Mouse (Mus musculus): ENCODE data around the gene Srl. TPM values are rescaled to one million over a fixed set of nuclear protein-coding genes. Genes with fewer than 3 reads are reported as not detected.

Srl gene
- total and polyA plus RNA-seq, 3 experiments, result 44.6 to 88.8 (median 71.3) TPM

DNA sequence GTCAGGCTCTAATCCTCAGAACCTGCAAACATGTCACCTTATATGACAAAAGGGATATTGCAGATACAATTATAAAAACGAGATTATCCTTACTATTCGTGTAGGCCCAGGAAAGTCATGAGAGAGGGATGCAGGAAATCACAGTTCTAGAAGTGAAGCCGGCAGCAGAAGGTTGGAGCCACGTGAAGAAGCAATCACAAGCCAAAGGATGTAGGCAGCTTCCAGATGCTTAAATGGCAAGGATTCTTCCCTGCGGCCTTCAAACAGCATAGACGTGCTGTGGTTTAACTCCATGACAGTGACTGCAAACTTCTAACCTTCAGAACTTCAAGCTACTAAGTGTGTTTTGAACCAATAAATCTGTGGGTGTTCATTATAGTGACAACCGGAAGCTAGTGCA lies 87.1 kb downstream of the Srl start:
- in situ Hi-C loops (cut with MboI; ENCODE audit: low pct_ligation_motif_present, low pct_unique_long_range_greater_than_20kb, low sequenced_read_pairs) (no loop called here), dilution Hi-C loops (cut with MboI; ENCODE audit: extremely low pct_ligation_motif_present, extremely low pct_unique_long_range_greater_than_20kb, low sequenced_read_pairs) (no loop called here)
- Histone ChIP-seq H3K36me3 (replicated peaks in 1 of 2; ENCODE audit: control insufficient read depth in 1 of 2, insufficient read depth in 1 of 2, low read length in 1 of 2) (no peaks in the 10 kb centered on the region), H3K4me2 (ENCODE audit: insufficient read depth, low read depth, poor library complexity, severe bottlenecking) (no peak overlapping the region), H3K4me1 (ENCODE audit: control insufficient read depth in 1 of 2, insufficient read depth in 2 of 2) (peaks cover 2 to 11% of the 10 kb centered on the region in 2 experiments; a peak in 3 of 4 replicates), H3K9ac (ENCODE audit: insufficient read depth, low read depth) (no peak overlapping the region), H3K79me2 (replicated peaks; ENCODE audit: control insufficient read depth, extremely low read depth, insufficient read depth, poor library complexity, severe bottlenecking) (no peaks in the 10 kb centered on the region), H3K9me3 (replicated peaks; ENCODE audit: low read length) (no peaks in the 10 kb centered on the region), H3K4me3 (replicated peaks in 1 of 3; ENCODE audit: low read depth in 2 of 3, low read length in 2 of 3, poor library complexity in 1 of 3) (no peak overlapping the region), H3K27ac (ENCODE audit: insufficient read depth, low read depth) (no peak overlapping the region), H3K27me3 (replicated peaks) (no peaks in the 10 kb centered on the region)
- no peak for TF ChIP-seq RCOR1 (conservative IDR thresholded peaks at IDR 0.05; ENCODE audit: low read depth, low read length)
- no peak for DNase-seq (ENCODE audit: extremely low read depth)

DNA sequence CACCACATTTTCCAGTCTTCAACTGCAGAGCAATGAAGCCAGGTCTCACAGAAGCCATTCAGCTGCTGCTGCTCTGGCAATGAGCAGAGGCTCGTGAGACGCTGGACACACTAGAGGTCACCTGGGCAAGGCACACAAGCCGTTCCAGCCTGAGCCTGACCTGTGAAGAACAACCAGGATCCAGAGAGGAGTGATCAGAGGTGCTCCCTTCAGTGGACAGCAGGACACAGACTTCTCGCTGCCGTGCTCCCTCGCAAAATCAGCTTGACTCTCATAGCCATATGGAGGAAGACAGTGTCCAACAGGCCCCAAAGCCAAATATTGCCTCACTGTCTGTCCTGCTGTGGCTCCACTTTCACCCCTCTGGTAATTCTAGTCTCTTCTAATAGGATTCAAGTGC lies 92.2 kb downstream of the Srl start:
- no peak for DNase-seq (ENCODE audit: extremely low read depth)
- Histone ChIP-seq H3K4me3 (replicated peaks in 1 of 3; ENCODE audit: low read depth in 2 of 3, low read length in 2 of 3, poor library complexity in 1 of 3) (no peak overlapping the region), H3K27ac (ENCODE audit: insufficient read depth, low read depth) (no peak overlapping the region), H3K4me1 (ENCODE audit: control insufficient read depth in 1 of 2, insufficient read depth in 2 of 2) (peaks cover 0 to 2% of the 10 kb centered on the region in 2 experiments; a peak in 1 of 4 replicates), H3K79me2 (replicated peaks; ENCODE audit: control insufficient read depth, extremely low read depth, insufficient read depth, poor library complexity, severe bottlenecking) (no peaks in the 10 kb centered on the region), H3K27me3 (replicated peaks) (no peaks in the 10 kb centered on the region), H3K9ac (ENCODE audit: insufficient read depth, low read depth) (no peak overlapping the region), H3K4me2 (ENCODE audit: insufficient read depth, low read depth, poor library complexity, severe bottlenecking) (no peak overlapping the region), H3K9me3 (replicated peaks; ENCODE audit: low read length) (no peaks in the 10 kb centered on the region), H3K36me3 (replicated peaks in 1 of 2; ENCODE audit: control insufficient read depth in 1 of 2, insufficient read depth in 1 of 2, low read length in 1 of 2) (no peaks in the 10 kb centered on the region)
- in situ Hi-C loops (cut with MboI; ENCODE audit: low pct_ligation_motif_present, low pct_unique_long_range_greater_than_20kb, low sequenced_read_pairs), result no loop called here
- no peak for TF ChIP-seq SIN3A (IDR thresholded peaks at IDR 0.05; ENCODE audit: low read length)
- no peak for TF ChIP-seq ZC3H11A (IDR thresholded peaks at IDR 0.05; ENCODE audit: low read depth, low read length)
- dilution Hi-C loops (cut with MboI; ENCODE audit: extremely low pct_ligation_motif_present, extremely low pct_unique_long_range_greater_than_20kb, low sequenced_read_pairs), result no loop called here

DNA sequence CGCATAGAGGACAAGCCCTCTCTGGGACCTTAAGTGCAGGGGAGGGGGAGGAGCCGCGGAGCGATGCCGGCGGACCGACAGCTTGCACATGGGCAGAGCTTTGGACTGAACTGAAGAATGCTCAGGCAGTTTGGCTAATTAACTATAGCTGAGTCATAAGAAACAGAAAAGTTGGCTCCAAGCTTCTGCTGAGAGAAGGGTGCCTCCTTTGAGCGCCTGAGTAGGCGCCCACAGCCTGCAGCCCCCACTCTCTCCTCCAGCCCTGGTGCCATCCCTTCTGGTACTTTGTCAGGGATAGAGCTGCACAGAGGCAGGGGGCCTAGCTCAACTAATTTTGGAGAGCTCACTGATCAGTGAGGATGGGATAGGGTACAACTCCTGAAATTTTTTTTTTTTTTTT lies 93.4 kb downstream of the Srl start:
- dilution Hi-C loops (cut with MboI; ENCODE audit: extremely low pct_ligation_motif_present, extremely low pct_unique_long_range_greater_than_20kb, low sequenced_read_pairs), result no loop called here

DNA sequence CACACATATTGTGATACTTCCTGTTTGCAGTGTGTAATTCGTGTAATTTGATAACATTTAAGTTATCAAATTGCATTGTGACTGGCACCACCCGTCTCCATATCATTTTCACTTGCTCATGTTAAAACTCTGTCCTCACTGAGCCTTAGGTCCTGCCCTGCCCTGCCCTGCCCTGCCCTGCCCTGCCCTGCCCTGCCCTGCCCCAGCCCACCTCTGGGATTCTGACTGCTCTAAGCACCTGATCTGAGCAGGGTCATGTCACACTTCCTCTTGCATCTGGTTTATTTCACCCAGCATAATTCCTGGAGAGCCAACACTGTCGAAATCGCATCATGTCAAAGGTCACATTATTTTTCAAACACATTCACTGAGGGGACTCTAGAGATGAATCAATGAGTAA lies 95.2 kb downstream of the Srl start:
- Histone ChIP-seq H3K9me3 (replicated peaks; ENCODE audit: low read length) (no peaks in the 10 kb centered on the region), H3K79me2 (replicated peaks; ENCODE audit: control insufficient read depth, extremely low read depth, insufficient read depth, poor library complexity, severe bottlenecking) (no peaks in the 10 kb centered on the region), H3K27ac (ENCODE audit: insufficient read depth, low read depth) (no peak overlapping the region), H3K4me3 (replicated peaks in 1 of 3; ENCODE audit: low read depth in 2 of 3, low read length in 2 of 3, poor library complexity in 1 of 3) (no peak overlapping the region), H3K9ac (ENCODE audit: insufficient read depth, low read depth) (no peak overlapping the region), H3K27me3 (replicated peaks) (no peaks in the 10 kb centered on the region), H3K4me1 (ENCODE audit: control insufficient read depth in 1 of 2, insufficient read depth in 2 of 2) (peaks cover 0 to 2% of the 10 kb centered on the region in 2 experiments; a peak in 1 of 4 replicates), H3K36me3 (replicated peaks in 1 of 2; ENCODE audit: control insufficient read depth in 1 of 2, insufficient read depth in 1 of 2, low read length in 1 of 2) (no peaks in the 10 kb centered on the region), H3K4me2 (ENCODE audit: insufficient read depth, low read depth, poor library complexity, severe bottlenecking) (no peak overlapping the region)
- DNase-seq (ENCODE audit: extremely low read depth), result no peak
- dilution Hi-C loops (cut with MboI; ENCODE audit: extremely low pct_ligation_motif_present, extremely low pct_unique_long_range_greater_than_20kb, low sequenced_read_pairs), result no loop called here
- in situ Hi-C loops (cut with MboI; ENCODE audit: low pct_ligation_motif_present, low pct_unique_long_range_greater_than_20kb, low sequenced_read_pairs), result no loop called here
- TF ChIP-seq KAT2A (IDR thresholded peaks at IDR 0.05; ENCODE audit: insufficient replicate concordance, low read length) (no peak), ZKSCAN1 (IDR thresholded peaks at IDR 0.05; ENCODE audit: borderline replicate concordance, low read depth, low read length) (no peak), POLR2A (IDR thresholded peaks at IDR 0.05; ENCODE audit: low read depth, low read length) (no peak), UBTF (IDR thresholded peaks at IDR 0.05; ENCODE audit: low read depth, low read length) (no peak), MEF2A (IDR thresholded peaks at IDR 0.05; ENCODE audit: borderline replicate concordance, low read depth, low read length) (no peak), ZNF384 (IDR thresholded peaks at IDR 0.05; ENCODE audit: low read depth, low read length) (no peak), USF1 (IDR thresholded peaks at IDR 0.05; ENCODE audit: low read depth, low read length) (no peak), MYC (IDR thresholded peaks at IDR 0.05; ENCODE audit: low read depth, low read length) (no peak), JUN (IDR thresholded peaks at IDR 0.05; ENCODE audit: insufficient read depth, low read depth, low read length) (no peak), TCF12 (IDR thresholded peaks at IDR 0.05; ENCODE audit: low read depth, low read length) (no peak), E2F4 (IDR thresholded peaks at IDR 0.05; ENCODE audit: insufficient replicate concordance, low read depth, low read length) (no peak), MXI1 (IDR thresholded peaks at IDR 0.05; ENCODE audit: low read depth, low read length) (no peak), JUND (conservative IDR thresholded peaks at IDR 0.05; ENCODE audit: low read depth, low read length) (no peak)

More for the DNA sequence above, 93.4 kb downstream of the Srl start:
- Histone ChIP-seq H3K27ac (ENCODE audit: insufficient read depth, low read depth) (no peak overlapping the region), H3K27me3 (replicated peaks) (no peaks in the 10 kb centered on the region), H3K9ac (ENCODE audit: insufficient read depth, low read depth) (no peak overlapping the region), H3K4me3 (replicated peaks in 1 of 3; ENCODE audit: low read depth in 2 of 3, low read length in 2 of 3, poor library complexity in 1 of 3) (no peak overlapping the region), H3K79me2 (replicated peaks; ENCODE audit: control insufficient read depth, extremely low read depth, insufficient read depth, poor library complexity, severe bottlenecking) (no peaks in the 10 kb centered on the region), H3K4me2 (ENCODE audit: insufficient read depth, low read depth, poor library complexity, severe bottlenecking) (no peak overlapping the region), H3K9me3 (replicated peaks; ENCODE audit: low read length) (no peaks in the 10 kb centered on the region), H3K36me3 (replicated peaks in 1 of 2; ENCODE audit: control insufficient read depth in 1 of 2, insufficient read depth in 1 of 2, low read length in 1 of 2) (no peaks in the 10 kb centered on the region), H3K4me1 (ENCODE audit: control insufficient read depth in 1 of 2, insufficient read depth in 2 of 2) (peaks cover 0 to 2% of the 10 kb centered on the region in 2 experiments; a peak in 1 of 4 replicates)
- no peak for DNase-seq (ENCODE audit: extremely low read depth)
- TF ChIP-seq SMC3 (IDR thresholded peaks at IDR 0.05; ENCODE audit: low read depth, low read length) (no peak), IRF4 (IDR thresholded peaks at IDR 0.05; ENCODE audit: low read depth, low read length) (no peak), E2F4 (IDR thresholded peaks at IDR 0.05; ENCODE audit: insufficient replicate concordance, low read depth, low read length) (no peak), JUND (conservative IDR thresholded peaks at IDR 0.05; ENCODE audit: low read depth, low read length) (no peak), USF1 (IDR thresholded peaks at IDR 0.05; ENCODE audit: low read depth, low read length) (no peak), HCFC1 (IDR thresholded peaks at IDR 0.05; ENCODE audit: low read depth, low read length) (no peak), NELFE (IDR thresholded peaks at IDR 0.05; ENCODE audit: low read depth, low read length) (no peak), NRF1 (IDR thresholded peaks at IDR 0.05; ENCODE audit: low read depth, low read length) (no peak), MAZ (IDR thresholded peaks at IDR 0.05; ENCODE audit: low read depth, low read length) (no peak), PAX5 (IDR thresholded peaks at IDR 0.05; ENCODE audit: low read length) (no peak)
- in situ Hi-C loops (cut with MboI; ENCODE audit: low pct_ligation_motif_present, low pct_unique_long_range_greater_than_20kb, low sequenced_read_pairs), result no loop called here
